ENCODE assay signal across 23 mouse cellular contexts in genomic region chr16:88561617-88562164, GRCm38 (mm10). TPM values are rescaled to one million over a fixed set of nuclear protein-coding genes. Genes with fewer than 3 reads are reported as not detected.
DNase-seq lines count a peak whose midpoint lies in the region; ATAC-seq lines count a peak whose summit lies in the region.
"Had no signal": no experiment of that assay in that cellular context is flagged by ENCODE, and none has a peak within 500 bp of the region (broad histone marks: within the 10 kb centered on the region; RNA-seq: fewer than 3 reads in every experiment).

No protein-coding gene starts in this region.

- H3K4me2 ChIP-seq in kidney, embryonic 15.5 days: no peak overlapping the region
- peak overlapping the region; percentile 35; the same call in 1 of the 2 replicates for H3K4me2 ChIP-seq in embryonic facial prominence, embryonic 13.5 days
- H3K4me2 ChIP-seq in intestine, embryonic 14.5 days (ENCODE audit: low read length): peak overlapping the region; percentile 26
- no peak overlapping the region for H3K4me2 ChIP-seq in midbrain, embryonic 15.5 days
- H3K4me2 ChIP-seq in heart, embryonic 11.5 days: no peak overlapping the region
- H3K4me2 ChIP-seq: hindbrain, embryonic 12.5 days; neural tube, embryonic 12.5 days had no signal

- no peaks in the 10 kb centered on the region for H3K36me3 ChIP-seq in kidney, embryonic 15.5 days
- no peaks in the 10 kb centered on the region for H3K36me3 ChIP-seq in embryonic facial prominence, embryonic 13.5 days
- no peaks in the 10 kb centered on the region for H3K36me3 ChIP-seq in intestine, embryonic 14.5 days (ENCODE audit: control insufficient read depth, insufficient read depth, low read length)
- H3K36me3 ChIP-seq in midbrain, embryonic 15.5 days (replicated peaks): no peaks in the 10 kb centered on the region
- no peaks in the 10 kb centered on the region for H3K36me3 ChIP-seq in heart, embryonic 11.5 days (ENCODE audit: control insufficient read depth, insufficient read depth, low read length)
- H3K36me3 ChIP-seq: hindbrain, embryonic 12.5 days; neural tube, embryonic 12.5 days had no signal

- 31% methylated on average over 6 of the region's 6 CpGs for WGBS in kidney, embryonic 15.5 days
- 54% methylated on average over 6 of the region's 6 CpGs for WGBS in embryonic facial prominence, embryonic 13.5 days
- 49% methylated on average over 6 of the region's 6 CpGs for WGBS in intestine, embryonic 14.5 days
- 19% methylated on average over 6 of the region's 6 CpGs for WGBS in midbrain, embryonic 15.5 days
- 56% methylated on average over 6 of the region's 6 CpGs for WGBS in heart, embryonic 11.5 days (ENCODE audit: insufficient replicate concordance)

- H3K27ac ChIP-seq in kidney, embryonic 15.5 days: peak overlapping the region; percentile 87
- H3K27ac ChIP-seq in embryonic facial prominence, embryonic 13.5 days: no peak overlapping the region
- no peak overlapping the region for H3K27ac ChIP-seq in intestine, embryonic 14.5 days (ENCODE audit: low read depth)
- no peak overlapping the region for H3K27ac ChIP-seq in midbrain, embryonic 15.5 days
- no peak overlapping the region for H3K27ac ChIP-seq in heart, embryonic 11.5 days (ENCODE audit: low read depth, low read length)
- H3K27ac ChIP-seq: hindbrain, embryonic 12.5 days; neural tube, embryonic 12.5 days had no signal

- ATAC-seq in kidney, embryonic 15.5 days (replicated peaks; ENCODE audit: low FRiP score): no peak
- ATAC-seq in embryonic facial prominence, embryonic 13.5 days (ENCODE audit: insufficient number of reproducible peaks, insufficient read depth, low FRiP score, low TSS enrichment, low read depth): no peak
- ATAC-seq in intestine, embryonic 14.5 days (replicated peaks; ENCODE audit: low FRiP score, low TSS enrichment, low read depth): no peak
- peak; percentile 62; the same call in 1 of the 2 replicates for ATAC-seq in midbrain, embryonic 15.5 days (replicated peaks)
- no peak for ATAC-seq in heart, embryonic 11.5 days (replicated peaks; ENCODE audit: insufficient number of reproducible peaks, low FRiP score, low TSS enrichment)
- no peak for ATAC-seq in monocyte, adult 5-6 weeks (replicated peaks; ENCODE audit: insufficient number of reproducible peaks, low FRiP score, low TSS enrichment, poor library complexity, severe bottlenecking)
- ATAC-seq: lung, postnatal 0 days had no signal

- H3K4me3 ChIP-seq in kidney, embryonic 15.5 days (replicated peaks): peak overlapping the region; percentile 36
- H3K4me3 ChIP-seq in embryonic facial prominence, embryonic 13.5 days: peak overlapping the region; percentile 26
- H3K4me3 ChIP-seq in intestine, embryonic 14.5 days (ENCODE audit: low read depth, low read length): peak overlapping the region; percentile 34
- H3K4me3 ChIP-seq in midbrain, embryonic 15.5 days: no peak overlapping the region
- H3K4me3 ChIP-seq in heart, embryonic 11.5 days (ENCODE audit: low read depth, low read length): no peak overlapping the region
- H3K4me3 ChIP-seq: hindbrain, embryonic 12.5 days; megakaryocyte, embryonic 14.5 days; neural tube, embryonic 12.5 days had no signal

- H3K9ac ChIP-seq in kidney, embryonic 15.5 days: no peak overlapping the region
- no peak overlapping the region for H3K9ac ChIP-seq in embryonic facial prominence, embryonic 13.5 days
- H3K9ac ChIP-seq in intestine, embryonic 14.5 days (ENCODE audit: low read length): peak overlapping the region; percentile 29; the same call in 1 of the 2 replicates
- no peak overlapping the region for H3K9ac ChIP-seq in midbrain, embryonic 15.5 days
- no peak overlapping the region for H3K9ac ChIP-seq in heart, embryonic 11.5 days (ENCODE audit: low read depth, low read length)
- H3K9ac ChIP-seq: hindbrain, embryonic 12.5 days; neural tube, embryonic 12.5 days had no signal

- no peaks in the 10 kb centered on the region for H3K27me3 ChIP-seq in kidney, embryonic 15.5 days
- H3K27me3 ChIP-seq in embryonic facial prominence, embryonic 13.5 days: no peaks in the 10 kb centered on the region
- H3K27me3 ChIP-seq in intestine, embryonic 14.5 days (replicated peaks; ENCODE audit: control insufficient read depth, insufficient read depth, low read length): no peaks in the 10 kb centered on the region
- no peaks in the 10 kb centered on the region for H3K27me3 ChIP-seq in midbrain, embryonic 15.5 days (replicated peaks)
- H3K27me3 ChIP-seq in heart, embryonic 11.5 days (ENCODE audit: control insufficient read depth, insufficient read depth, low read length): no peaks in the 10 kb centered on the region
- H3K27me3 ChIP-seq: hindbrain, embryonic 12.5 days; megakaryocyte, embryonic 14.5 days; neural tube, embryonic 12.5 days had no signal

- DNase-seq in kidney, postnatal 10 days: no peak
- no peak for DNase-seq in intestine, embryonic 14.5 days (ENCODE audit: low spot score)
- DNase-seq in testis, postnatal 14 days (ENCODE audit: low spot score): no peak
- DNase-seq: cerebellum, adult 9-10 months; embryo, embryonic 11 days; heart, adult 11 months; kidney, adult 8-10 months; layer of hippocampus, adult 9-11 months; thymus, postnatal 36 days had no signal

- no peaks in the 10 kb centered on the region for H3K9me3 ChIP-seq in kidney, embryonic 15.5 days (replicated peaks)
- H3K9me3 ChIP-seq in embryonic facial prominence, embryonic 13.5 days: no peaks in the 10 kb centered on the region
- no peaks in the 10 kb centered on the region for H3K9me3 ChIP-seq in intestine, embryonic 14.5 days (ENCODE audit: control insufficient read depth, low read length)
- no peaks in the 10 kb centered on the region for H3K9me3 ChIP-seq in midbrain, embryonic 15.5 days
- no peaks in the 10 kb centered on the region for H3K9me3 ChIP-seq in heart, embryonic 11.5 days (replicated peaks; ENCODE audit: control insufficient read depth, low read length)
- H3K9me3 ChIP-seq: hindbrain, embryonic 12.5 days; neural tube, embryonic 12.5 days had no signal

- H3K4me1 ChIP-seq in kidney, embryonic 15.5 days: no peaks in the 10 kb centered on the region
- H3K4me1 ChIP-seq in embryonic facial prominence, embryonic 13.5 days: peaks cover 4% of the 10 kb centered on the region; the same call in 1 of the 2 replicates
- H3K4me1 ChIP-seq in intestine, embryonic 14.5 days (replicated peaks; ENCODE audit: control insufficient read depth, insufficient read depth, low read length): no peaks in the 10 kb centered on the region
- H3K4me1 ChIP-seq in midbrain, embryonic 15.5 days: no peaks in the 10 kb centered on the region
- no peaks in the 10 kb centered on the region for H3K4me1 ChIP-seq in heart, embryonic 11.5 days (ENCODE audit: control insufficient read depth, insufficient read depth, low read length)
- H3K4me1 ChIP-seq: hindbrain, embryonic 12.5 days; megakaryocyte, embryonic 14.5 days; neural tube, embryonic 12.5 days had no signal

RNA-seq across cellular contexts. Expression of gene Cldn8, which starts 1.3 kb away (rescaled TPM):
- 98.7 and 118 TPM in 2 replicates for polyA plus RNA-seq in kidney, embryonic 15.5 days (2015; fragmentation: Nextera tagmentation; extraction: Ambion mirVana)
- 7.9 and 10.1 TPM in 2 replicates for polyA plus RNA-seq in embryonic facial prominence, embryonic 13.5 days (2015; fragmentation: Nextera tagmentation; extraction: Ambion mirVana)
- 42.0 and 49.3 TPM in 2 replicates for polyA plus RNA-seq in intestine, embryonic 14.5 days (2014; fragmentation: Nextera tagmentation; extraction: Ambion mirVana)
- polyA plus RNA-seq in midbrain, embryonic 15.5 days (2015; fragmentation: Nextera tagmentation; extraction: Ambion mirVana): 0.06 TPM in 1 of 2 replicates, not detected in the other
- 0.21 TPM in 1 of 2 replicates, not detected in the other for polyA plus RNA-seq in heart, embryonic 11.5 days (2014; fragmentation: Nextera tagmentation; extraction: Ambion mirVana)
- total RNA-seq in monocyte, adult 5-6 weeks (2017): not detected in 3 replicates
- total RNA-seq: adrenal gland, adult 18-20 months; left cerebral cortex, postnatal 10 days had no signal

RNA-seq across cellular contexts. Expression of gene Krtap24-1, which starts 50.4 kb away (rescaled TPM):
- not detected in 2 replicates for polyA plus RNA-seq in kidney, embryonic 15.5 days (2015; fragmentation: Nextera tagmentation; extraction: Ambion mirVana)
- polyA plus RNA-seq in embryonic facial prominence, embryonic 13.5 days (2015; fragmentation: Nextera tagmentation; extraction: Ambion mirVana): not detected in 2 replicates
- polyA plus RNA-seq in intestine, embryonic 14.5 days (2014; fragmentation: Nextera tagmentation; extraction: Ambion mirVana): not detected in 2 replicates
- polyA plus RNA-seq in midbrain, embryonic 15.5 days (2015; fragmentation: Nextera tagmentation; extraction: Ambion mirVana): not detected in 2 replicates
- not detected in 2 replicates for polyA plus RNA-seq in heart, embryonic 11.5 days (2014; fragmentation: Nextera tagmentation; extraction: Ambion mirVana)
- total RNA-seq in monocyte, adult 5-6 weeks (2017): not detected in 3 replicates
- total RNA-seq: adrenal gland, adult 18-20 months; ES-E14; left cerebral cortex, postnatal 10 days; liver, adult 2 months had no signal
- polyA plus RNA-seq: heart, embryonic 16.5 days; hindbrain, embryonic 12.5 days; liver, adult 2 months; lung, postnatal 0 days; neural tube, embryonic 12.5 days had no signal

RNA-seq across cellular contexts. Expression of gene Cldn17, which starts 54.9 kb away (rescaled TPM):
- not detected in 2 replicates for polyA plus RNA-seq in kidney, embryonic 15.5 days (2015; fragmentation: Nextera tagmentation; extraction: Ambion mirVana)
- not detected in 2 replicates for polyA plus RNA-seq in embryonic facial prominence, embryonic 13.5 days (2015; fragmentation: Nextera tagmentation; extraction: Ambion mirVana)
- not detected in 2 replicates for polyA plus RNA-seq in intestine, embryonic 14.5 days (2014; fragmentation: Nextera tagmentation; extraction: Ambion mirVana)
- polyA plus RNA-seq in midbrain, embryonic 15.5 days (2015; fragmentation: Nextera tagmentation; extraction: Ambion mirVana): not detected in 2 replicates
- polyA plus RNA-seq in heart, embryonic 11.5 days (2014; fragmentation: Nextera tagmentation; extraction: Ambion mirVana): not detected in 2 replicates
- not detected in 3 replicates for total RNA-seq in monocyte, adult 5-6 weeks (2017)
- total RNA-seq: adrenal gland, adult 18-20 months; ES-E14; left cerebral cortex, postnatal 10 days; liver, adult 2 months had no signal
- polyA plus RNA-seq: heart, embryonic 16.5 days; hindbrain, embryonic 12.5 days; liver, adult 2 months; lung, postnatal 0 days; neural tube, embryonic 12.5 days had no signal

Comparison
In these comparisons a context has a peak if more than half of its experiments do, and no peak if none do; other contexts are left out.
1. H3K4me2 ChIP-seq: peak in embryonic facial prominence, embryonic 13.5 days (single experiment) and intestine, embryonic 14.5 days (single experiment); none in kidney, embryonic 15.5 days (single experiment), midbrain, embryonic 15.5 days (single experiment) and heart, embryonic 11.5 days (single experiment).
2. H3K4me3 ChIP-seq: peak in kidney, embryonic 15.5 days (single experiment), embryonic facial prominence, embryonic 13.5 days (single experiment) and intestine, embryonic 14.5 days (single experiment); none in midbrain, embryonic 15.5 days (single experiment) and heart, embryonic 11.5 days (single experiment).